Mouse (Mus musculus): Measurements from ENCODE around the gene Rassf7. TPM values are rescaled to one million over a fixed set of nuclear protein-coding genes. Genes with fewer than 3 reads are reported as not detected.

Gene Rassf7
- polyA plus RNA-seq (2012; rRNA removed): 22.1 and 22.8 TPM in 2 replicates

DNA sequence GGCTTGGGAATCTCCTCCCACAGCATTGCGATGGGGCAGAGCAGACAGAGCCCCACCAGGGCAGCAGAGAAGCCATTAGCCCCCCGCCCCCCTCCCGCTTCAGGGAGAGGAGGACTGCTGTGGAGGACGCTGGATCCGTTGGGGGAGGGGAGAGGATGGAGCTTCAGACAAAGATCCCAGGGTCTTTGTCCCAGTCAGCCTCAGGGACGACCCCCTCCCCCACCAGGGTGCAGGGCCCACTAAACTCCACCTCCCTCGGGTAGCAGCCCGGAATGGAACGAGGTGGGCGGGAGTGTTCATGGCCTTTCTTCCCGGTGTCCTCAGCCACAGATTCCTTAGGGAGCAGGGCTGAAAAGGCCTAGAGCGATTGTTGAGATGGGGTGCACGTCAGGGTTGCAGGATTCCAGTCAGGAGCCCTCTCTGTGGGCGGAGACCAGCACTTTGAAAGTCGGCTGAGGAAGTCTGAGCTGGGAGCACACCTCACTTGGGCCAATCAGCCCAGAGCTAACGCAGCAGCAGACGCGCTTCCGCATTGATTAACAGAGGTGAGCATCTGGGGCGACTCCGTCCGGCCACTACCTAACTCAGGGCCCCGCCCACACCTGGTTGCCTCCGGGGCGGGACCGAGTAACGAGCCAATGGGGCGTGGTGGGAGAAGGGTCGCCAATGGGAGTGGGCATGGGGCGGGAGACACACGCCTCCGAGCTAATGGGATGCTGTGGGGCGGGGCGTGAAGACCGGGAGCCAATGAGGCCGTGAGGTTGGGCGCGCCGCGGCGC is at the start of gene Rassf7:
TSS of gene Rassf7 (plus strand) at position 760 of the 779 bp plus-strand sequence.

GRCm38 (mm10) chr7:141172116-141173006 is 43.3 kb upstream of the Rassf7 start, which contains the start of gene Rnh1:
Gene Rnh1 (minus strand): TSS chr7:141172857.

DNA sequence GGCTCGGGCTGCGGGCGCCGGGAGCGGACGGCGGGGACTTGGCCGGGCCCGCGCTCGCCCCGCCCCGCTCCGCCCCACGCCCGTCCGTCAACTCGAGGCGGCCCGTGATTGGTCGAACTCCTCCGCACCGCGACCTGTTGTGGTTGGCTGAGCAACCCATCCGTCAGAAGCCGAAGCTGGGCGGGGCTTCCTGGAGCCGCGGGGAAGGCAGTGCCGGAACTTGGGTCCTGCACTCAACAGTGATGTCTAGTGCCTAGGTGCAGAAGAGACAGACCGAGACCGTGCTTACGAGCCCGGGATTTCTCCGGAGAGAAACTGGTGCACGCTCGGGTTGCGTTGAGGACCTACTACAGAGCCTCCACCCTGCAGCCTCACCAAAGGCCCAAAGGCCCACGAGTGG is 21.7 kb upstream of the Rassf7 start, which contains the start of the genes Hras and Lrrc56:
TSS of gene Hras (minus strand) at position 58 of the 400 bp plus-strand sequence.
TSS of gene Lrrc56 (plus strand) at position 210 of the 400 bp plus-strand sequence.

DNA sequence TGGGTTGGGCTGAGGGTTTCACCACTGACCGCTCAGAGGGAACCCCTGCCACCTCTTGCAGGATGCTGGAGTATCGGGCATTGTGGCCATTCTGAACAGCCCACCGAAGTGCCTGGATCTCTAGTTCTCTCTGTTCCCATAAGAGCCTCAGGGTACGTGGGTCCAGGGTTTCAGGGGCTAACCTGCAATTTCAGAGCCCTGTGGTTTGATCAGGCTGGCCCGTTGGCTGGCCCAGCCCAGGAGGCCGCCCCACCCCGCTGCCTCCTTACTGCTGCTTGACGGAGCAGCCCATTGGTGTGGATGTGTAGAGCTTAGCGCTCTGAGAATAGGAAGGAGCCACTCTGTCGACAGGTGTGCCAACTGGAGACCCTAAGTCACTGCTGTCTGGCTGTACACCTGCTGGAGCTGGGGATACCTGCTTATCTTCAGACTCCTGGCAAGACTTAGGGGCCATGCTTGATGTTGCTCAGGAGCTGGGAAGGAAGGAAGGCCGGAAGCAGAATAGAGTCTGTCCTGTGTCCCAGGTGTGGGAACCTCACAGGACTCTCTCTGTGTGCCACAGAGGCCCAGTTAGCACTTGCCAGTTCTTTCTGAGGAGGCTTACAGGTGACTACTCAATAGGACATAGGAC is 1.9 kb upstream of the Rassf7 start, which contains the start of gene Lmntd2:
TSS of gene Lmntd2 (minus strand) at position 476 of the 631 bp plus-strand sequence.

GRCm38 (mm10) chr7:141228279-141229067 is 12.8 kb downstream of the Rassf7 start, which contains the start of gene Phrf1:
Gene Phrf1 (plus strand): TSS chr7:141228784.

GRCm38 (mm10) chr7:141265739-141266561 is 50.3 kb downstream of the Rassf7 start, which contains the start of gene Irf7:
Gene Irf7 (minus strand): TSS chr7:141266481.

Other genes starting within 250 kb of the Rassf7 start
- 29.1 and 33.2 TPM in 2 replicates for gene Ifitm1, start 248.6 kb upstream of the Rassf7 start, polyA plus RNA-seq (2012; rRNA removed)
- gene Ifitm3, start 205.1 kb upstream of the Rassf7 start, polyA plus RNA-seq (2012; rRNA removed): 28.7 and 41.6 TPM in 2 replicates
- gene Ifitm6, start 197.9 kb upstream of the Rassf7 start, polyA plus RNA-seq (2012; rRNA removed): 8.3 and 10.9 TPM in 2 replicates
- not detected in 2 replicates for gene Gm17387, start 186.7 kb upstream of the Rassf7 start, polyA plus RNA-seq (2012; rRNA removed)
- 0.59 and 0.76 TPM in 2 replicates for gene B4galnt4, start 154.8 kb upstream of the Rassf7 start, polyA plus RNA-seq (2012; rRNA removed)
- gene Pkp3, start 137.6 kb upstream of the Rassf7 start, polyA plus RNA-seq (2012; rRNA removed): 0.38 and 0.48 TPM in 2 replicates
- 9.1 and 10.7 TPM in 2 replicates for gene Sigirr, start 115.3 kb upstream of the Rassf7 start, polyA plus RNA-seq (2012; rRNA removed)
- gene Ano9, start 98.1 kb upstream of the Rassf7 start, polyA plus RNA-seq (2012; rRNA removed): 0.36 TPM in 2 replicates
- gene Ptdss2, start 93.5 kb upstream of the Rassf7 start, polyA plus RNA-seq (2012; rRNA removed): 62.0 and 81.0 TPM in 2 replicates
- gene Rnh1, start 43.0 kb upstream of the Rassf7 start, polyA plus RNA-seq (2012; rRNA removed): 23.5 and 28.6 TPM in 2 replicates
- gene Hras, start 21.9 kb upstream of the Rassf7 start, polyA plus RNA-seq (2012; rRNA removed): 67.7 and 68.0 TPM in 2 replicates
- gene Lrrc56, start 21.7 kb upstream of the Rassf7 start, polyA plus RNA-seq (2012; rRNA removed): 13.2 and 14.8 TPM in 2 replicates
- 1.6 and 2.0 TPM in 2 replicates for gene Lmntd2, start 1.8 kb upstream of the Rassf7 start, polyA plus RNA-seq (2012; rRNA removed)
- 10.8 and 16.2 TPM in 2 replicates for gene Phrf1, start 12.9 kb downstream of the Rassf7 start, polyA plus RNA-seq (2012; rRNA removed)
- 8.3 and 11.9 TPM in 2 replicates for gene Irf7, start 50.6 kb downstream of the Rassf7 start, polyA plus RNA-seq (2012; rRNA removed)
- 0.07 and 0.09 TPM in 2 replicates for gene Cdhr5, start 60.9 kb downstream of the Rassf7 start, polyA plus RNA-seq (2012; rRNA removed)
- gene Sct, start 63.3 kb downstream of the Rassf7 start, polyA plus RNA-seq (2012; rRNA removed): 0.23 and 0.67 TPM in 2 replicates
- gene Drd4, start 76.1 kb downstream of the Rassf7 start, polyA plus RNA-seq (2012; rRNA removed): 0.01 TPM in 1 of 2 replicates, not detected in the other
- gene Deaf1, start 111.8 kb downstream of the Rassf7 start, polyA plus RNA-seq (2012; rRNA removed): 7.0 and 8.4 TPM in 2 replicates
- 11.7 and 13.9 TPM in 2 replicates for gene Tmem80, start 111.9 kb downstream of the Rassf7 start, polyA plus RNA-seq (2012; rRNA removed)
- gene Eps8l2, start 123.0 kb downstream of the Rassf7 start, polyA plus RNA-seq (2012; rRNA removed): 7.1 and 8.9 TPM in 2 replicates
- 238 and 279 TPM in 2 replicates for gene Taldo1, start 176.3 kb downstream of the Rassf7 start, polyA plus RNA-seq (2012; rRNA removed)
- gene Gatd1, start 198.3 kb downstream of the Rassf7 start, polyA plus RNA-seq (2012; rRNA removed): 12.6 and 15.1 TPM in 2 replicates
- 0.01 and 0.03 TPM in 2 replicates for gene Cend1, start 213.6 kb downstream of the Rassf7 start, polyA plus RNA-seq (2012; rRNA removed)
- 14.6 and 20.2 TPM in 2 replicates for gene Slc25a22, start 222.0 kb downstream of the Rassf7 start, polyA plus RNA-seq (2012; rRNA removed)
- gene Pidd1, start 228.2 kb downstream of the Rassf7 start, polyA plus RNA-seq (2012; rRNA removed): 13.8 and 16.0 TPM in 2 replicates
- 725 and 791 TPM in 2 replicates for gene Rplp2, start 231.5 kb downstream of the Rassf7 start, polyA plus RNA-seq (2012; rRNA removed)
- 5.2 and 7.0 TPM in 2 replicates for gene Pnpla2, start 239.3 kb downstream of the Rassf7 start, polyA plus RNA-seq (2012; rRNA removed)
- gene Cracr2b, start 245.2 kb downstream of the Rassf7 start, polyA plus RNA-seq (2012; rRNA removed): 1.7 and 2.2 TPM in 2 replicates

Measured in liver, embryonic 14 days (tissue).